Mouse (Mus musculus) lung, postnatal 0 days (tissue): ENCODE results near the gene Cpeb2.

ENCODE experiments used
- CTCF ChIP-seq: IDR thresholded peaks from 2 replicates; pipeline ENCODE4 v1.5.1; 2016; ENCODE audit warnings: antibody characterized with exemption, mild to moderate bottlenecking
- EP300 ChIP-seq: IDR thresholded peaks from 2 replicates; pipeline ENCODE4 v1.6.1; 2016; ENCODE audit warnings: antibody characterized with exemption, mild to moderate bottlenecking, control low read depth

- TF ChIP-seq EP300 (no peak), CTCF (no peak)
Measured at GRCm38 (mm10) chr5:43277982-43278381, 45.0 kb downstream of the Cpeb2 start.
